Mouse (Mus musculus) intestine, embryonic 16.5 days (tissue): ENCODE measurements around the gene Epha1. TPM values are rescaled to one million over a fixed set of nuclear protein-coding genes. Genes with fewer than 3 reads are reported as not detected.

Experiments
- ATAC-seq: fragments of 200-750 bp; cut with Nextera tagmentation; 2 replicates; pipeline ENCODE4 v1.8.0; 2017; ENCODE audit warnings: moderate TSS enrichment, moderate library complexity
- H3K27ac ChIP-seq: fragments of 300-500 bp; sonication (generic); 2 replicates; pipeline ENCODE4 v1.5.1; 2014; ENCODE audit warnings: mild to moderate bottlenecking, low read length
- H3K27me3 ChIP-seq: fragments of 300-500 bp; sonication (generic); replicated peaks from 2 replicates; pipeline ENCODE4 v1.6.1; 2014; ENCODE audit warnings: low read length, control low read depth, mixed read lengths; ENCODE audit not compliant: control insufficient read depth, insufficient read depth
- H3K36me3 ChIP-seq: fragments of 300-500 bp; sonication (generic); 2 replicates; pipeline ENCODE4 v1.6.1; 2014; ENCODE audit warnings: low read length, control low read depth; ENCODE audit not compliant: control insufficient read depth, insufficient read depth
- H3K4me1 ChIP-seq: fragments of 300-500 bp; sonication (generic); 2 replicates; pipeline ENCODE4 v1.6.1; 2014; ENCODE audit warnings: low read length, control low read depth, mixed read lengths; ENCODE audit not compliant: control insufficient read depth, insufficient read depth
- H3K4me2 ChIP-seq: fragments of 300-500 bp; sonication (generic); 2 replicates; pipeline ENCODE4 v1.6.1; 2014; ENCODE audit warnings: low read depth, low read length, control low read depth
- H3K4me3 ChIP-seq: fragments of 300-500 bp; sonication (generic); 2 replicates; pipeline ENCODE4 v1.5.1; 2014; ENCODE audit warnings: mild to moderate bottlenecking, low read length
- H3K9ac ChIP-seq: fragments of 300-500 bp; sonication (generic); 2 replicates; pipeline ENCODE4 v1.6.1; 2014; ENCODE audit warnings: low read depth, low read length
- H3K9me3 ChIP-seq: fragments of 300-500 bp; sonication (generic); 2 replicates; pipeline ENCODE4 v1.6.1; 2016; ENCODE audit warnings: low read length, control low read depth; ENCODE audit not compliant: control insufficient read depth
- WGBS: fragments of 180-500 bp; shearing (Covaris S2); extraction: QIAGEN DNeasy Blood & Tissue Kit; methylation state at CpG from one replicate; pipeline ENCODE4 v1.1.7; 2014; 5-methylcytosine and 5-hydroxymethylcytosine counted together
- polyA plus RNA-seq: library from polyadenylated mRNA; unstranded; fragments of >200 nt; fragmentation: Nextera tagmentation; extraction: Ambion mirVana; gene quantifications from 2 replicates; pipeline ENCODE4 v1.2.1, GENCODE M21; 2015

The Epha1 gene
- polyA plus RNA-seq, 1 experiment from 2014 or later = 10.0 TPM

DNA sequence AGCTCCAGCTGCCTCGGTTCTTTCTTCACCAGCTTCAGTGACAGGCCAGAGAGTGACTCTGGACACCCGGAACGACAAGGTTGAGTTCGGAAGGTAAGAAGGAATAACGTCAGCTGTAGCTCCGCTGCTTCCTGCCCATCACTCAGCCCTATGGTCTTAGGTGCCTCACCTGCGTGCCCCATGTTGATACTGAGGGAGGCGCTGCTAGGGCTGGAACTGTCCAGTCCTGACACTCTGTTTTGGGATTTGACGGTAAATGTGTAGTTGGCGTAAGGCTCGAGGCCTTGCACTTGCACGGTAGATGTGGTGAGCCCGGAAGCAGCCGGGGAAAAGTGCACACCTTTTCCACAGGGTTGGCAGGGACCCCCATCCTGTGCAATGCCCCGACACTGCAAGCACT is 8.5 kb downstream of the Epha1 start:
- Histone ChIP-seq H3K27me3 (no peaks in the 10 kb centered on the region), H3K9me3 (no peaks in the 10 kb centered on the region), H3K27ac (no peak overlapping the region), H3K36me3 (no peaks in the 10 kb centered on the region), H3K9ac (no peak overlapping the region), H3K4me1 (no peaks in the 10 kb centered on the region), H3K4me2 (no peak overlapping the region), H3K4me3 (no peak overlapping the region)
- no peak for ATAC-seq
- WGBS = 92% methylated on average over 15 of the region's 15 CpGs

DNA sequence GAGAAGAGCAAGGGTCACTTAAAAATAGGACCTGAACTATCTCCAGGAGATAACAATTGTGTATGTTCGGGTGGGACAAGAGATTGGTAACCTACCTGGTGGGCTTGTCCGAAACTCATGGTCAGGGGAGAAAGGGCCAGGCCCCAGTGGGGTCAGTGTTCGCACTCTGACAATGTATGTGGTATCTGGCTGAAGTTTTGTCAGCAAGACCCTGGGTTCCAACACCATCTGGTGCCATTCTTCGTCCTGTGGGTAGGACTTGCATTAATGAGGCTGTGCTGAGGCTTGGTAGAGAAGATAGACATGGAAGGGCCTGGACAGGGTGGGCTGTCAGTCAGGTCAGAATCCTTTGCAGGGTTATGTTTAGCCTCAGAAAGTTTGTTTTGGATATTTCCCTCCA is 9.0 kb downstream of the Epha1 start:
- WGBS = 96% methylated on average over 4 of the region's 4 CpGs
- H3K9me3 ChIP-seq = no peaks in the 10 kb centered on the region
- no peak overlapping the region for H3K27ac ChIP-seq
- ATAC-seq = no peak
- no peak overlapping the region for H3K9ac ChIP-seq
- no peaks in the 10 kb centered on the region for H3K27me3 ChIP-seq
- H3K36me3 ChIP-seq = no peaks in the 10 kb centered on the region
- H3K4me2 ChIP-seq = no peak overlapping the region
- no peak overlapping the region for H3K4me3 ChIP-seq
- no peaks in the 10 kb centered on the region for H3K4me1 ChIP-seq

DNA sequence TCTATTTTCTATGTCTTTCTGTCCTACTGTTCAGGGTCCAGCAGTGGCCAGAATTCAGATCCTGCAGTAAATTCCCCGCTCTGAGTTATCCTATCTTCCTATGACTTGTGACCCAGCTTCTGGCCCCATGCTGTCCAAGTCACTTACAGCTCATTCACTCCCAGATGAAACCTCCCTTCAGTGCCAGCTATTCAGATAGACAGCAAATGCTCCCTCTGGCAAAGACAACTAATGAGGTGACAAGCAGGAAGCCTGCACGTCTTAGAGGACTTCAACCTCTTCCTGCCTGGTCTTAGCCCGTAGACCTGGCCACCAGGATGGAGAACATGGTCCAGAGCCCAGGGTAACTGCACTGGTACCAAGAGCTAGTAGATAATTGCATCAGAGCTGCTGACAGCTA is 10.1 kb downstream of the Epha1 start:
- H3K27me3 ChIP-seq = no peaks in the 10 kb centered on the region
- no peaks in the 10 kb centered on the region for H3K4me1 ChIP-seq
- H3K9ac ChIP-seq = no peak overlapping the region
- H3K27ac ChIP-seq = no peak overlapping the region
- peaks cover 2% of the 10 kb centered on the region; the same call in 1 of the 2 replicates for H3K36me3 ChIP-seq
- no peak for ATAC-seq
- no peak overlapping the region for H3K4me2 ChIP-seq
- 69% methylated on average over 3 of the region's 3 CpGs for WGBS
- no peaks in the 10 kb centered on the region for H3K9me3 ChIP-seq
- no peak overlapping the region for H3K4me3 ChIP-seq

DNA sequence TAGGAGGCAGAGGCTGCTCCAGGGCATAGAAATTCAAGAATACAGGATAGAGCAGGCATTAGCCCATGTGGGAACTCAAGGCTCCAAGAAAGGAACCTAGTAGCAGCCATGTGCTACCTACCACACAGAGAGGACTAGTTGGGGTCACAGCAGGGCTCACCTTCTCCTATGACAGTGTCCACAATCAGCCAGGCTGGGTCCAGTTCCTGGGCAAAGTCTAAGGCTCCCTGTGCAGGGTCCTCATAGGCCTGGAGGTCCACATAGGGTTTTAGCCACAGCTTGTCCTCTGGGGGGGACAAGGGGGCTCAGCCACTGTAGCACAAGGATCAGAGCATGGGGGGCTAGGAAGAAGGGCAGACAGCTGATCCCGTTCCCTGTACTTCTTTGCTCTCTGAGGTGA is 10.6 kb downstream of the Epha1 start:
- H3K27ac ChIP-seq = no peak overlapping the region
- no peak overlapping the region for H3K4me2 ChIP-seq
- WGBS = 81% methylated on average over 1 of the region's 1 CpGs
- no peak for ATAC-seq
- H3K27me3 ChIP-seq = no peaks in the 10 kb centered on the region
- H3K4me1 ChIP-seq = no peaks in the 10 kb centered on the region; the same call in 1 of the 2 replicates
- H3K9me3 ChIP-seq = no peaks in the 10 kb centered on the region
- peaks cover 4% of the 10 kb centered on the region; the same call in 1 of the 2 replicates for H3K36me3 ChIP-seq
- H3K9ac ChIP-seq = no peak overlapping the region
- no peak overlapping the region for H3K4me3 ChIP-seq

DNA sequence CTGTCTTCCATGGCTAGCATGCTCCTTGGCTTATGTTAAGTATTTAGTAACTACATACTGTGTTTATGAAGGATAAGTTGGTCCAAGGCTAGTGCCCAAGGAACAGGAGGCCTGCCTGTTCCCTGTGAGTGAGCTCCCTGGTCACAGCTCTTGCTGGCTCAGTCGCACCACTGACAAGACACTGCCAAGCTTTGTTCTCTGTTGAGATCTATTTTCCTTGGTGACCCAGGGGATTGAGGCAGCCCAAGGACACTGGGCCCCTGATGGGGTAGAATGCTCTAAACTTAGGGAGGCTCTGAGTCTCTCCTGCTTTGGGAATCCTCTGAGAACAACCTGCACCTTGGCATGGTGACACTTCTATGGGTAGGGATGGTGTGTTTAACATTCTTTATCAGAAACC is 11.0 kb downstream of the Epha1 start:
- Histone ChIP-seq H3K36me3 (peaks cover 4% of the 10 kb centered on the region; the same call in 1 of the 2 replicates), H3K4me2 (no peak overlapping the region), H3K9ac (no peak overlapping the region), H3K9me3 (no peaks in the 10 kb centered on the region), H3K27me3 (no peaks in the 10 kb centered on the region), H3K4me3 (no peak overlapping the region), H3K27ac (no peak overlapping the region), H3K4me1 (peaks cover 1% of the 10 kb centered on the region; the same call in 1 of the 2 replicates)
- ATAC-seq = no peak
- WGBS = 68% methylated on average over 1 of the region's 1 CpGs

DNA sequence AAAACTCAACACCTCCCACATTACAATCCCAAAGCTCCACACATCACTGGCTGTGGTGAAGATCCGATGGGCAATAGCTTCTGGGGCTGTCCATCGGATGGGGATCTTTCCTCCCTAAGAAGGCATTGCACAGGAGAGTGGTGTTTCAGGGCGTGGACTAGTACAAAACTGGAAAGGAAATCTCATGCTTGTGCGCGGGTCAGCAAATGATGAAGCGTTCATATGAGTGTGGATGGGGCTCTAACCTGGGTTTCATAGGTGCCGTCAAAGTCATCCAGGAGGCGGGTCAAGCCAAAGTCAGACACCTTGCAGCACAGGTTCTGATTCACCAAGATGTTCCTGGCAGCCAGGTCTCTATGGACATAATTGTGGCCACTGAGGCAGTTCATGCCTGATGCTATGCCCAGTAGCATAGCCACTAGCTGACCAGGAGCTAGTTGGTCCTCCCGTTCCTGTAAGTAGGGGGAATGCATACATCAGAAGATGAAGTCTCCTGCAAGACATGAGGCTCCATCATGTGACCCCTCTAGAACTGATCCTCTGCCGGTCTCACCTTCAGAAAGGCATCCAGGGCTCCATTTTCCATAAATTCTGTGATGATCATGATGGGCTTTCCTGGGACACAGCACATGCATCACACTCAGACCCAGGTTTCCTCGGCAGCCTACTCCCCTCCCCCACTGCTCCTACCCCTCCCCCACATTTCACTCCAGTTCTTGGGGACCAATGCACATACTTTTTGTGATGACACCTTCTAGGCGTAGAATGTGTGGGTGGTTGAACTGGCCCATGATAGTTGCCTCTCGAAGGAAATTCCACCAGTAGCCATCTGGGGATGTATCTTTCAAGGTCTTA is 11.8 kb downstream of the Epha1 start:
- peaks cover 7% of the 10 kb centered on the region; the same call in 1 of the 2 replicates for H3K4me1 ChIP-seq
- H3K36me3 ChIP-seq = peaks cover 4% of the 10 kb centered on the region; the same call in 1 of the 2 replicates
- 89% methylated on average over 13 of the region's 13 CpGs for WGBS
- H3K27ac ChIP-seq = no peak overlapping the region
- no peaks in the 10 kb centered on the region for H3K27me3 ChIP-seq
- ATAC-seq = no peak
- no peak overlapping the region for H3K4me3 ChIP-seq
- H3K4me2 ChIP-seq = no peak overlapping the region
- H3K9me3 ChIP-seq = no peaks in the 10 kb centered on the region
- H3K9ac ChIP-seq = no peak overlapping the region

DNA sequence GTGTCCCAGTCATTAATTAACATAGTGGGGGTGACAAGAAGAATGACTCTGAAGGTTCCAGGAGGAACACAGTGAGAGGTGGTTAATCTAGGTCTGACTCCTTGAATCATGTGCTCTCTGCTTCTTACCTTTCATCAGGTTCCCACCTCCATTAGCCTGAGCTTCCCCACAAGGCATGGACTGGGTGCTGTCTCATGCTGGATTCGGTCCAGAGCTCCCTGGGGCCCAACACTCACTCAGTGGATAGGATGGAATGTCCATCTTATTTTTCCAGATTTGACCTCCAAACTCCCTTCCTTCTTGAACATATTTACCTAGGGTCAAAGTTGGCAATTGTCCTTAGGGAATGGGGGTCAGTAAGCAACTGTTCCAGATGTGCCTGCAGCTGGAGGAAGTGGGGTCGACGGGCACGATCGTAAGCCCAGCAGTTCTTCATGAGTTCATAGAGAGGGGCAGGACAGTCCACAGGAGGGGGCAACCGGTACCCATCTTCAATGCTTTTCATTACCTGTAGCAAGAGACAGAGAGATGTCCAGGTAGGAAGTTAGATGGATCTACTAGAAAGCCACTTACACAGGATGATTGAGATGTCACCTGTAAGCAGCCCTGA is 12.7 kb downstream of the Epha1 start:
- Histone ChIP-seq H3K9me3 (no peaks in the 10 kb centered on the region), H3K4me3 (no peak overlapping the region), H3K4me2 (no peak overlapping the region), H3K4me1 (peaks cover 7% of the 10 kb centered on the region; the same call in 1 of the 2 replicates), H3K9ac (no peak overlapping the region), H3K27me3 (no peaks in the 10 kb centered on the region), H3K36me3 (peaks cover 8% of the 10 kb centered on the region), H3K27ac (no peak overlapping the region)
- ATAC-seq = no peak
- WGBS = 82% methylated on average over 6 of the region's 6 CpGs

DNA sequence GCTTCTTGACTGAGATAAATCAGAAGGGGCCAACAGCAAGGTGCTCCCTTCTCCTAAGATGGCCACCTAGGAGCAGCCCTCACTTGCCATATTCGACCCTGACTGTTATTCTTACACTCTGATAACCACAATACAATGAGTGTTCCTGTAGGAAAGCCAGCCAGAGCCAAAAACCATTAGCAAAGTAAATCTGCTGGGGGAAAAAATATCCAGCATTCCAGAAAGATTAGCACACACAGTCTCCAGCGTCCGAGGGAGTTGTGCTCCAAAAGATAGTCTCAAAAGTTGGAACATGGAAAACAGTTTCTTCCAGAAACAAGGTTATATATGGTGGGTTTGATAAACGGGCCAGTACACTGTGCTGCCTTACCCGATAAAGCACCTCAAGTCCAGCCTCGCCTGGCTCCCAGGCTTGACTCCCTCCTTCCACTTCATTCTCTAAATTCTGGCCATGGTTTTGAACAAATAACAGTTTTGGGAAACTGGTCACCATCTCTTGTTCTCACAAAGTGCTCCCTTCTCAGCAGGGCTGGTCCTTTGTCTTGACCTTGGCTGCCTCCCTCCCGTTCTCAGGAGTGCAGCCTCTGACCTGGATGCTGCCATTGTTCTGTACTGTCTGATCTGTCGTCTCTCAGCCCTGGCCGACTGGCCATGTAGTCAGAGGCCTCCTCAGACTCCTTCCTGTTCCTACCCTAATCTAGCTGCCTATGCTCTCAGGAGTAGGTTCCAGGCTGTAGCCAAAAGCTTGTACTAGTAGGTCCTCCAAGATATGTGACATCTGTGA is 13.5 kb downstream of the Epha1 start:
- ATAC-seq = no peak
- Histone ChIP-seq H3K4me1 (peaks cover 9% of the 10 kb centered on the region; the same call in 1 of the 2 replicates), H3K36me3 (peaks cover 8% of the 10 kb centered on the region), H3K4me2 (no peak overlapping the region), H3K9ac (no peak overlapping the region), H3K9me3 (no peaks in the 10 kb centered on the region), H3K27ac (peak overlapping the region; percentile 51), H3K27me3 (no peaks in the 10 kb centered on the region), H3K4me3 (no peak overlapping the region)
- WGBS = 65% methylated on average over 9 of the region's 9 CpGs

DNA sequence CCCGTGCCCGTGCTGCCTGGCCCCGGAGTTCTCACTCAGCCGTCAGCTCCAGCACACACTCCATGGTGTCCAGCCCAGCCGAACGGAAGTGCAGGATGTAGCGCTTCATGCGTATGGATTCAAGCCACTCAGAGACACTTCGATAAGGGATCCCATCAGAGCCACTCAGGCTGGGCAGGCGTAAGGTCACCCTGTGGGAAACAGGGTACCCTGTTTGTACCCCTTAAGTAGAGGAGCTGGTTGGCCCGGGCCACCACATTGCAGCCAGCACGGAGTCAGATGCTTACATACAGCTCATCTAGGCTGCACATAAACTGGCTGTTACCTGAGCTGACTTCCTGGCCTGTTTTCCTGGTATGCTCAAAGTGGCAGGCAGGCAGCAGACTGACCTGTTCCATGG is 14.2 kb downstream of the Epha1 start:
- Histone ChIP-seq H3K27me3 (no peaks in the 10 kb centered on the region), H3K4me3 (no peak overlapping the region), H3K9ac (no peak overlapping the region), H3K4me2 (no peak overlapping the region), H3K4me1 (peaks cover 14% of the 10 kb centered on the region; the same call in 1 of the 2 replicates), H3K36me3 (peaks cover 8% of the 10 kb centered on the region), H3K27ac (peak overlapping the region; percentile 20), H3K9me3 (no peaks in the 10 kb centered on the region)
- WGBS = 90% methylated on average over 12 of the region's 12 CpGs
- no peak for ATAC-seq
